Comparison of ENCODE assay signal across 9 mouse cellular contexts in the genomic region with DNA sequence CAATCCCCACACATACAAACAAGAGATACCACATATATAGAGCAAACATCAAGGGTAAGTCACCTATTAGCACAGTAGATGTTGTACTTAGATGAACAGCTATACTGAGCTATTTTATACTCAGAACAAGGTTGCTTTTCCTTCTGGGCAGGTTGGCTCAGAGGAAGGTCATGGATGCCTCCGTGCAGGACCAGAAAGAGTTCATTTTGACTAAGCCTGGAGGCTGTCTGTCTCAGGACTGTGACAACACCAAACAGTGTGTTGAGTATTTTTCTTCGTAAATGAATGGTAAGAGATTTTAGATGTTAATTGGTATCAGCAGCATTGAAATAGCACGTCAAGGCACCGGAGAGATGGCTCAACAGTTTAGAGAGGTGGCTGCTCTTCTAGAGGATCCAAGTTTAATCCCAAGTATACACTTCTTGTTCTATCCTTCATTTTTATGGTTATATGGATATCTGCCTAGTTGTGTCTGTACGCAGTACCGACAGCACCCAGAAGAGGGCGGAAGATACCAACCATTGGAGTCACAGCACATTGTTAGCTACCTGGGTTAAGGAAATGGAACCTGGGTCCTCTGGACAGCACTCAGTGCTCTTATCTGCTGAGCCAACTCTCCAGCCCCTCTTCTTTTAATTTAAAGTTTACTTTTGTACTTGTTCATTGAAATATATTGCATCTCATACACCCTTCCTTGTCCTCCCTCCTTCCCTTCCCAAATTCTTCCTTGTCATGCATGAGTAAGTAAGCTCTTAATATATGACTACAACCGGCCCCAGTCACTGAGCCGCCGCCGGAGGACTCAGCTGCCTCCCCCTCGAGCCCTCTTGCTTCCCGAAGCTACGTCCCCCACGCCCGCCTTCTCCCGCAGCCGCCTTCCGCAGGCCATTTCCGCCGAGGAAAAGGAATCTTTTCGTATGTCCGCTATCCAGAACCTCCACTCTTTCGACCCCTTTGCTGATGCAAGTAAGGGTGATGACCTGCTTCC. TPM values are rescaled to one million over a fixed set of nuclear protein-coding genes. Genes with fewer than 3 reads are reported as not detected.
DNase-seq lines count a peak whose midpoint lies in the region; ATAC-seq and TF ChIP-seq lines count a peak whose summit lies in the region.
"Had no signal": no experiment of that assay in that cellular context is flagged by ENCODE, and none has a peak within 500 bp of the region (broad histone marks: within the 10 kb centered on the region; RNA-seq: fewer than 3 reads in every experiment).

No protein-coding gene starts in this region.

- DNase-seq in CD8-positive naive resting alpha-beta T cell, adult 2 months (ENCODE audit: low read depth in 2 of 2, low spot score in 2 of 2) = peak; percentile 63 to 75
- DNase-seq in c-Kit-positive CD71-negative TER-119-negative erythroid progenitor cells, embryonic 14.5 days (ENCODE audit: low read depth) = peak; percentile 60
- DNase-seq in heart, postnatal 0 days (ENCODE audit: low spot score) = peak; percentile 45
- peak; percentile 85 to 93 for DNase-seq in kidney, postnatal 36 days
- DNase-seq in liver, embryonic 14.5 days (ENCODE audit: low read depth in 3 of 3, low spot score in 3 of 3) = peak; percentile 29 to 35 (median 34)
- DNase-seq in neural tube, embryonic 11.5 days (ENCODE audit: low spot score) = peak; percentile 83

- H3K4me1 ChIP-seq in forebrain, embryonic 13.5 days = no peaks in the 10 kb centered on the region
- no peaks in the 10 kb centered on the region for H3K4me1 ChIP-seq in heart, postnatal 0 days (ENCODE audit: control insufficient read depth, insufficient read depth)
- no peaks in the 10 kb centered on the region; a peak in 1 of 4 replicates for H3K4me1 ChIP-seq in liver, embryonic 14.5 days (replicated peaks; ENCODE audit: control insufficient read depth in 2 of 2, insufficient read depth in 2 of 2, low read length in 1 of 2)
- H3K4me1 ChIP-seq in neural tube, embryonic 11.5 days (ENCODE audit: control insufficient read depth, insufficient read depth, low read length) = no peaks in the 10 kb centered on the region
- H3K4me1 ChIP-seq in stomach, embryonic 16.5 days (ENCODE audit: control insufficient read depth, insufficient read depth, low read length) = no peaks in the 10 kb centered on the region

- no peaks in the 10 kb centered on the region for H3K9me3 ChIP-seq in forebrain, embryonic 13.5 days (replicated peaks)
- peaks cover 2% of the 10 kb centered on the region; the same call in 1 of the 2 replicates for H3K9me3 ChIP-seq in heart, postnatal 0 days (replicated peaks; ENCODE audit: control insufficient read depth, low read length)
- no peaks in the 10 kb centered on the region for H3K9me3 ChIP-seq in liver, embryonic 14.5 days (ENCODE audit: control insufficient read depth, low read length)
- H3K9me3 ChIP-seq in neural tube, embryonic 11.5 days (ENCODE audit: control insufficient read depth, low read length) = no peaks in the 10 kb centered on the region
- no peaks in the 10 kb centered on the region for H3K9me3 ChIP-seq in stomach, embryonic 16.5 days (replicated peaks; ENCODE audit: control insufficient read depth, low read length)

- H3K9ac ChIP-seq in forebrain, embryonic 13.5 days = peak overlapping the region; percentile 57
- peak overlapping the region; percentile 30; the same call in 1 of the 2 replicates for H3K9ac ChIP-seq in heart, postnatal 0 days (replicated peaks; ENCODE audit: low read depth, low read length)
- no peak overlapping the region for H3K9ac ChIP-seq in liver, embryonic 14.5 days (replicated peaks)
- peak overlapping the region; percentile 43; the same call in 1 of the 2 replicates for H3K9ac ChIP-seq in neural tube, embryonic 11.5 days (ENCODE audit: low read length)
- H3K9ac ChIP-seq in stomach, embryonic 16.5 days (ENCODE audit: low read length) = peak overlapping the region; percentile 53

- 8% methylated on average over 24 of the region's 24 CpGs for WGBS in forebrain, embryonic 13.5 days
- WGBS in heart, postnatal 0 days = 10% methylated on average over 24 of the region's 24 CpGs
- 5% methylated on average over 24 of the region's 24 CpGs for WGBS in liver, embryonic 14.5 days (ENCODE audit: insufficient replicate concordance)
- WGBS in neural tube, embryonic 11.5 days = 13% methylated on average over 24 of the region's 24 CpGs
- WGBS in stomach, embryonic 16.5 days = 9% methylated on average over 24 of the region's 24 CpGs

- H3K27me3 ChIP-seq in forebrain, embryonic 13.5 days = no peaks in the 10 kb centered on the region
- H3K27me3 ChIP-seq in heart, postnatal 0 days (ENCODE audit: control insufficient read depth, insufficient read depth, low read length) = no peaks in the 10 kb centered on the region
- H3K27me3 ChIP-seq in liver, embryonic 14.5 days (ENCODE audit: control insufficient read depth, insufficient read depth, low read length) = no peaks in the 10 kb centered on the region
- no peaks in the 10 kb centered on the region for H3K27me3 ChIP-seq in neural tube, embryonic 11.5 days (ENCODE audit: control insufficient read depth, insufficient read depth, low read length)
- no peaks in the 10 kb centered on the region for H3K27me3 ChIP-seq in stomach, embryonic 16.5 days (ENCODE audit: control insufficient read depth, insufficient read depth, low read length)

- peak; percentile 92 for TF ChIP-seq CTCF in heart, postnatal 0 days (IDR thresholded peaks at IDR 0.05; ENCODE audit: low read depth)
- peak; percentile 72 for TF ChIP-seq CTCF in liver, embryonic 14.5 days (IDR thresholded peaks at IDR 0.05; ENCODE audit: low read depth)

- H3K27ac ChIP-seq in forebrain, embryonic 13.5 days = no peak overlapping the region
- no peak overlapping the region for H3K27ac ChIP-seq in heart, postnatal 0 days (ENCODE audit: low read depth)
- H3K27ac ChIP-seq in liver, embryonic 14.5 days = no peak overlapping the region
- no peak overlapping the region for H3K27ac ChIP-seq in neural tube, embryonic 11.5 days (ENCODE audit: low read depth, low read length)
- no peak overlapping the region for H3K27ac ChIP-seq in stomach, embryonic 16.5 days (ENCODE audit: low read length)

- H3K36me3 ChIP-seq in forebrain, embryonic 13.5 days (ENCODE audit: poor library complexity, severe bottlenecking) = no peaks in the 10 kb centered on the region
- no peaks in the 10 kb centered on the region for H3K36me3 ChIP-seq in heart, postnatal 0 days (replicated peaks; ENCODE audit: control insufficient read depth, insufficient read depth, low read length)
- H3K36me3 ChIP-seq in liver, embryonic 14.5 days (replicated peaks; ENCODE audit: control insufficient read depth, insufficient read depth, low read depth) = no peaks in the 10 kb centered on the region
- H3K36me3 ChIP-seq in neural tube, embryonic 11.5 days (ENCODE audit: control insufficient read depth, insufficient read depth, low read length) = no peaks in the 10 kb centered on the region
- H3K36me3 ChIP-seq in stomach, embryonic 16.5 days (ENCODE audit: control insufficient read depth, insufficient read depth, low read length) = no peaks in the 10 kb centered on the region

- peak overlapping the region; percentile 60 for H3K4me2 ChIP-seq in forebrain, embryonic 13.5 days
- peak overlapping the region; percentile 69 for H3K4me2 ChIP-seq in heart, postnatal 0 days (ENCODE audit: low read depth, low read length)
- H3K4me2 ChIP-seq in liver, embryonic 14.5 days (ENCODE audit: low read depth) = peak overlapping the region; percentile 49
- H3K4me2 ChIP-seq in neural tube, embryonic 11.5 days (ENCODE audit: low read depth) = peak overlapping the region; percentile 42
- peak overlapping the region; percentile 64 for H3K4me2 ChIP-seq in stomach, embryonic 16.5 days (ENCODE audit: low read depth, low read length)

- peak overlapping the region; percentile 34 for H3K4me3 ChIP-seq in forebrain, embryonic 13.5 days
- peak overlapping the region; percentile 43 for H3K4me3 ChIP-seq in heart, postnatal 0 days (ENCODE audit: low read depth, low read length)
- peak overlapping the region; percentile 19 to 40; a peak in 3 of 4 replicates for H3K4me3 ChIP-seq in liver, embryonic 14.5 days (ENCODE audit: insufficient read depth in 1 of 2, low read depth in 2 of 2, low read length in 2 of 2)
- H3K4me3 ChIP-seq in neural tube, embryonic 11.5 days (ENCODE audit: low read depth, low read length) = peak overlapping the region; percentile 25
- peak overlapping the region; percentile 31 for H3K4me3 ChIP-seq in stomach, embryonic 16.5 days (replicated peaks; ENCODE audit: low read length)
- H3K4me3 ChIP-seq: erythroblast, embryonic 14.5 days had no signal

- no peak for TF ChIP-seq EP300 in heart, postnatal 0 days (IDR thresholded peaks at IDR 0.05; ENCODE audit: low read depth)
- TF ChIP-seq EP300 in liver, embryonic 14.5 days (IDR thresholded peaks at IDR 0.05; ENCODE audit: low read depth) = no peak

- ATAC-seq in forebrain, embryonic 13.5 days = peak; percentile 94
- ATAC-seq in heart, postnatal 0 days (ENCODE audit: insufficient read depth, low read depth) = peak; percentile 63
- ATAC-seq in liver, embryonic 14.5 days (ENCODE audit: insufficient read depth) = no peak
- ATAC-seq in neural tube, embryonic 11.5 days (ENCODE audit: insufficient read depth, low FRiP score, low TSS enrichment) = peak; percentile 88
- peak; percentile 74; the same call in 1 of the 2 replicates for ATAC-seq in stomach, embryonic 16.5 days (ENCODE audit: insufficient read depth, low FRiP score)

RNA-seq across cellular contexts. Expression of a gene that starts 57.7 kb away (rescaled TPM):
- 11.1 and 12.0 TPM in 2 replicates for polyA plus RNA-seq in forebrain, embryonic 13.5 days (2015; fragmentation: Nextera tagmentation; extraction: Ambion mirVana)
- total RNA-seq in heart, postnatal 0 days (2014; rRNA removed; ENCODE audit: low replicate concordance) = 4.9 TPM in 1 of 2 replicates, not detected in the other
- 2.1 and 2.5 TPM in 2 replicates for polyA plus RNA-seq in heart, postnatal 0 days (2015; fragmentation: Nextera tagmentation; extraction: Ambion mirVana)
- 0.22 and 0.57 TPM in 2 replicates for polyA plus RNA-seq in liver, embryonic 14.5 days (2012; rRNA removed)
- polyA plus RNA-seq in liver, embryonic 14.5 days (2014; fragmentation: Nextera tagmentation; extraction: Ambion mirVana) = 0.56 and 0.75 TPM in 2 replicates
- 5.9 and 6.5 TPM in 2 replicates for polyA plus RNA-seq in neural tube, embryonic 11.5 days (2014; fragmentation: Nextera tagmentation; extraction: Ambion mirVana)
- polyA plus RNA-seq in stomach, embryonic 16.5 days (2015; fragmentation: Nextera tagmentation; extraction: Ambion mirVana) = 5.2 and 6.7 TPM in 2 replicates
- polyA plus RNA-seq: erythroblast, embryonic 14.5 days had no signal

Comparison
In these comparisons a context has a peak if more than half of its experiments do, and no peak if none do; other contexts are left out.
1. DNase-seq: peak in every context shown above with its lines; median percentile 89 in kidney, postnatal 36 days; 83 in neural tube, embryonic 11.5 days; 69 in CD8-positive naive resting alpha-beta T cell, adult 2 months; 60 in c-Kit-positive CD71-negative TER-119-negative erythroid progenitor cells, embryonic 14.5 days; 45 in heart, postnatal 0 days; 34 in liver, embryonic 14.5 days.